Mouse (Mus musculus): Measurements from ENCODE around the gene Cd300ld3.

GRCm38 (mm10) chr11:115058701-115059100 is 10.5 kb upstream of the Cd300ld3 start:
- no peak for TF ChIP-seq CTCF (IDR thresholded peaks at IDR 0.05; ENCODE audit: borderline replicate concordance, control insufficient read depth, extremely low read depth, insufficient read depth, low read length, poor library complexity)
- TF ChIP-seq POLR2A (IDR thresholded peaks at IDR 0.05; ENCODE audit: control insufficient read depth, extremely low read depth, insufficient read depth, low read length, poor library complexity) = no peak
